Mouse (Mus musculus): ENCODE data around the gene Zfp750.
A peak's percentile ranks its signal among the peaks of the same experiment; 100 is the strongest.

Zfp750 gene

GRCm38 (mm10) chr11:121536528-121536927, 17.4 kb upstream of the Zfp750 start:
- no peak for DNase-seq

- DNase-seq = no peak
Measured at GRCm38 (mm10) chr11:121529747-121530146, 10.6 kb upstream of the Zfp750 start.

GRCm38 (mm10) chr11:121524191-121524590, 5.1 kb upstream of the Zfp750 start:
- peak; percentile 19 to 25 for DNase-seq

GRCm38 (mm10) chr11:121522156-121522762, 3.1 kb upstream of the Zfp750 start:
- DNase-seq = peak in 1 of 2 experiments; percentile 11

- no peak for DNase-seq
Measured at GRCm38 (mm10) chr11:121520761-121521160, 1.6 kb upstream of the Zfp750 start.

GRCm38 (mm10) chr11:121519703-121520102, 570 bp upstream of the Zfp750 start:
- no peak for DNase-seq

- no peak for DNase-seq
Measured at GRCm38 (mm10) chr11:121517687-121518465, 1.3 kb downstream of the Zfp750 start.

- DNase-seq = no peak
Measured at GRCm38 (mm10) chr11:121516906-121517305, 2.2 kb downstream of the Zfp750 start.

- no peak for DNase-seq
Measured at GRCm38 (mm10) chr11:121515996-121516395, 3.1 kb downstream of the Zfp750 start.

GRCm38 (mm10) chr11:121512896-121513572, 6.1 kb downstream of the Zfp750 start:
- DNase-seq = peak in 1 of 2 experiments; percentile 49

- no peak for DNase-seq
Measured at GRCm38 (mm10) chr11:121510512-121511246, 8.5 kb downstream of the Zfp750 start.

- DNase-seq = no peak
Measured at GRCm38 (mm10) chr11:121508478-121508877, 10.7 kb downstream of the Zfp750 start.

GRCm38 (mm10) chr11:121502000-121502860, 16.9 kb downstream of the Zfp750 start:
- no peak for DNase-seq

- no peak for DNase-seq
Measured at GRCm38 (mm10) chr11:121501525-121501924, 17.6 kb downstream of the Zfp750 start.

GRCm38 (mm10) chr11:121500595-121500994, 18.5 kb downstream of the Zfp750 start:
- DNase-seq = no peak

GRCm38 (mm10) chr11:121490651-121491050, 28.5 kb downstream of the Zfp750 start:
- DNase-seq = no peak

GRCm38 (mm10) chr11:121485882-121486281, 33.3 kb downstream of the Zfp750 start:
- DNase-seq = no peak

GRCm38 (mm10) chr11:121481129-121481528, 38.0 kb downstream of the Zfp750 start:
- DNase-seq = no peak

- DNase-seq = no peak
Measured at GRCm38 (mm10) chr11:121479476-121480203, 39.5 kb downstream of the Zfp750 start.

GRCm38 (mm10) chr11:121475699-121476415, 43.3 kb downstream of the Zfp750 start:
- peak; percentile 65 to 78 for DNase-seq

GRCm38 (mm10) chr11:121474831-121475230, 44.3 kb downstream of the Zfp750 start:
- no peak for DNase-seq

Data from cerebellum, adult 18-20 months (tissue).